Mouse (Mus musculus) midbrain, embryonic 10.5 days (tissue): ENCODE results near the gene Vcp. TPM values are rescaled to one million over a fixed set of nuclear protein-coding genes. Genes with fewer than 3 reads are reported as not detected.
A peak's percentile ranks its signal among the peaks of the same experiment; 100 is the strongest.
"Not testable (repeated sequence)": the region's sequence is repeated elsewhere in the genome, so short reads cannot be mapped to it uniquely, and the experiment has no call there.

ENCODE experiments used
- DNase-seq: peaks from one replicate; pipeline ENCODE4 v3.0.0-alpha.2; 2017; ENCODE audit warnings: low spot score
- H3K27ac ChIP-seq: fragments of 300-500 bp; sonication (generic); replicated peaks from 2 replicates; pipeline ENCODE4 v1.5.1; 2016; ENCODE audit warnings: mild to moderate bottlenecking
- H3K27me3 ChIP-seq: fragments of 300-500 bp; sonication (generic); 2 replicates; pipeline ENCODE4 v1.6.1; 2016; ENCODE audit warnings: low read depth, mild to moderate bottlenecking; ENCODE audit not compliant: poor library complexity, severe bottlenecking
- H3K36me3 ChIP-seq: fragments of 300-500 bp; sonication (generic); 2 replicates; pipeline ENCODE4 v1.6.1; 2016; ENCODE audit warnings: mild to moderate bottlenecking, moderate library complexity
- H3K4me1 ChIP-seq: fragments of 300-500 bp; sonication (generic); 2 replicates; pipeline ENCODE4 v1.6.1; 2016
- H3K4me3 ChIP-seq: fragments of 300-500 bp; sonication (generic); 2 replicates; pipeline ENCODE4 v1.5.1; 2016; ENCODE audit warnings: mild to moderate bottlenecking, moderate library complexity
- H3K9me3 ChIP-seq: fragments of 300-500 bp; sonication (generic); replicated peaks from 2 replicates; pipeline ENCODE4 v1.6.1; 2016; ENCODE audit warnings: mild to moderate bottlenecking
- WGBS: fragments of 180-500 bp; shearing (Covaris S2); methylation state at CpG from one replicate; pipeline ENCODE4 v1.1.7; 2016; 5-methylcytosine and 5-hydroxymethylcytosine counted together
- polyA plus RNA-seq: library from polyadenylated mRNA; unstranded; fragments of >200 nt; fragmentation: Nextera tagmentation; extraction: Ambion mirVana; gene quantifications from 2 replicates; pipeline ENCODE4 v1.2.1, GENCODE M21; 2016

The Vcp gene
- polyA plus RNA-seq, 1 experiment from 2014 or later = 656 TPM

- H3K9me3 ChIP-seq = no peaks in the 10 kb centered on the region
- peaks cover 61% of the 10 kb centered on the region for H3K36me3 ChIP-seq
- H3K4me1 ChIP-seq = peaks cover 29% of the 10 kb centered on the region
- H3K4me3 ChIP-seq = peak overlapping the region; percentile 94
- H3K27me3 ChIP-seq = no peaks in the 10 kb centered on the region
- 75% methylated on average over 2 of the region's 2 CpGs for WGBS
- DNase-seq = no peak
- H3K27ac ChIP-seq = no peak overlapping the region
These were observed 2.3 kb downstream of the Vcp start for GRCm38 (mm10) chr4:42998022-42998421.

- Histone ChIP-seq H3K9me3 (no peaks in the 10 kb centered on the region), H3K4me3 (no peak overlapping the region), H3K4me1 (no peaks in the 10 kb centered on the region), H3K36me3 (peaks cover 100% of the 10 kb centered on the region), H3K27me3 (no peaks in the 10 kb centered on the region), H3K27ac (no peak overlapping the region)
- WGBS = 86% methylated on average over 1 of the region's 1 CpGs
- DNase-seq = no peak
These were observed 12.0 kb downstream of the Vcp start for GRCm38 (mm10) chr4:42988296-42988695.

- H3K27ac ChIP-seq, H3K4me1 ChIP-seq, H3K4me3 ChIP-seq, H3K9me3 ChIP-seq, H3K27me3 ChIP-seq, DNase-seq: not testable (repeated sequence)
- H3K36me3 ChIP-seq = peaks cover 94% of the 10 kb centered on the region
- 89% methylated on average over 8 of the region's 8 CpGs for WGBS
These were observed 19.8 kb downstream of the Vcp start for GRCm38 (mm10) chr4:42980467-42980866.

GRCm38 (mm10) chr4:42978062-42978461 lies 22.2 kb downstream of the Vcp start:
- Histone ChIP-seq H3K4me1 (0 out of 2 replicates have a peak, but pooled peaks cover under 1% of the 10 kb centered on the region), H3K36me3 (peaks cover 75% of the 10 kb centered on the region)

GRCm38 (mm10) chr4:42973868-42974267 lies 26.4 kb downstream of the Vcp start:
- Histone ChIP-seq H3K4me1 (0 out of 2 replicates have a peak, but pooled peaks cover 2% of the 10 kb centered on the region), H3K4me3 (no peak overlapping the region)
- 83% methylated on average over 5 of the region's 5 CpGs for WGBS

More at GRCm38 (mm10) chr4:42978062-42978461, 22.2 kb downstream of the Vcp start:
- Histone ChIP-seq H3K27me3 (no peaks in the 10 kb centered on the region), H3K27ac (no peak overlapping the region), H3K9me3 (no peaks in the 10 kb centered on the region), H3K4me3 (no peak overlapping the region)
- no peak for DNase-seq
- WGBS = 90% methylated on average over 4 of the region's 4 CpGs

GRCm38 (mm10) chr4:42972952-42973351 lies 27.4 kb downstream of the Vcp start:
- no peaks in the 10 kb centered on the region for H3K9me3 ChIP-seq
- peaks cover 24% of the 10 kb centered on the region for H3K36me3 ChIP-seq
- 0 out of 2 replicates have a peak, but pooled peaks cover 2% of the 10 kb centered on the region for H3K4me1 ChIP-seq
- H3K27ac ChIP-seq = no peak overlapping the region
- H3K4me3 ChIP-seq = no peak overlapping the region
- no peaks in the 10 kb centered on the region for H3K27me3 ChIP-seq
- DNase-seq = no peak
- 75% methylated on average over 4 of the region's 4 CpGs for WGBS

More at GRCm38 (mm10) chr4:42973868-42974267, 26.4 kb downstream of the Vcp start:
- peaks cover 34% of the 10 kb centered on the region for H3K36me3 ChIP-seq
- H3K9me3 ChIP-seq = no peaks in the 10 kb centered on the region
- H3K27ac ChIP-seq = no peak overlapping the region
- H3K27me3 ChIP-seq = no peaks in the 10 kb centered on the region
- DNase-seq = no peak

- peaks cover 14% of the 10 kb centered on the region for H3K4me1 ChIP-seq
- H3K27ac ChIP-seq = no peak within 1 kb of the TSS
- no peak for DNase-seq
- 0 out of 2 replicates have a peak, but pooled peaks cover 5% of the 10 kb centered on the region for H3K27me3 ChIP-seq
- no peaks in the 10 kb centered on the region for H3K36me3 ChIP-seq
- 93% methylated on average over 4 of the region's 4 CpGs for WGBS
- H3K9me3 ChIP-seq = no peaks in the 10 kb centered on the region
- H3K4me3 ChIP-seq = no peak within 1 kb of the TSS
These were observed 31.0 kb downstream of the Vcp start, which contains the start of gene 1700022I11Rik for GRCm38 (mm10) chr4:42969304-42969703. Gene 1700022I11Rik (plus strand): TSS chr4:42969604.

GRCm38 (mm10) chr4:42965039-42965719 lies 35.1 kb downstream of the Vcp start:
- H3K4me3 ChIP-seq = peak overlapping the region; percentile 36
- 0 out of 2 replicates have a peak, but pooled peaks cover 8% of the 10 kb centered on the region for H3K27me3 ChIP-seq
- peak; percentile 56 for DNase-seq
- no peaks in the 10 kb centered on the region for H3K9me3 ChIP-seq
- H3K36me3 ChIP-seq = no peaks in the 10 kb centered on the region
- no peak overlapping the region for H3K27ac ChIP-seq
- H3K4me1 ChIP-seq = peaks cover 12% of the 10 kb centered on the region
- WGBS = 12% methylated on average over 12 of the region's 12 CpGs

- WGBS = 99% methylated on average over 2 of the region's 2 CpGs
- no peak for DNase-seq
- no peaks in the 10 kb centered on the region for H3K9me3 ChIP-seq
- no peak overlapping the region for H3K27ac ChIP-seq
- H3K4me3 ChIP-seq = no peak overlapping the region
- H3K36me3 ChIP-seq = peaks cover 3% of the 10 kb centered on the region; the same call in 1 of the 2 replicates
- peaks cover 12% of the 10 kb centered on the region for H3K4me1 ChIP-seq
- 0 out of 2 replicates have a peak, but pooled peaks cover 8% of the 10 kb centered on the region for H3K27me3 ChIP-seq
These were observed 36.8 kb downstream of the Vcp start for GRCm38 (mm10) chr4:42963480-42963879.

GRCm38 (mm10) chr4:42961592-42961991 lies 38.7 kb downstream of the Vcp start:
- H3K4me1 ChIP-seq = peaks cover 12% of the 10 kb centered on the region
- no peak overlapping the region for H3K4me3 ChIP-seq
- WGBS = 37% methylated on average over 4 of the region's 4 CpGs
- peaks cover 22% of the 10 kb centered on the region for H3K36me3 ChIP-seq
- no peaks in the 10 kb centered on the region for H3K9me3 ChIP-seq
- no peak overlapping the region for H3K27ac ChIP-seq
- DNase-seq = peak; percentile 58
- H3K27me3 ChIP-seq = 0 out of 2 replicates have a peak, but pooled peaks cover 8% of the 10 kb centered on the region

- H3K4me3 ChIP-seq = no peak overlapping the region
- H3K9me3 ChIP-seq = no peaks in the 10 kb centered on the region
- peaks cover 6% of the 10 kb centered on the region for H3K4me1 ChIP-seq
- H3K27ac ChIP-seq = no peak overlapping the region
- 0 out of 2 replicates have a peak, but pooled peaks cover 4% of the 10 kb centered on the region for H3K27me3 ChIP-seq
- 79% methylated on average over 4 of the region's 4 CpGs for WGBS
- DNase-seq = no peak
- peaks cover 40% of the 10 kb centered on the region for H3K36me3 ChIP-seq
These were observed 40.9 kb downstream of the Vcp start for GRCm38 (mm10) chr4:42959382-42959781.

- Histone ChIP-seq H3K9me3 (no peaks in the 10 kb centered on the region), H3K4me3 (no peak overlapping the region), H3K27ac (no peak overlapping the region), H3K36me3 (peaks cover 40% of the 10 kb centered on the region), H3K4me1 (peaks cover 10% of the 10 kb centered on the region), H3K27me3 (no peaks in the 10 kb centered on the region)
- 83% methylated on average over 8 of the region's 8 CpGs for WGBS
- DNase-seq = no peak
These were observed 41.4 kb downstream of the Vcp start for GRCm38 (mm10) chr4:42958942-42959341.

- H3K4me3 ChIP-seq = no peak overlapping the region
- peaks cover 20% of the 10 kb centered on the region for H3K4me1 ChIP-seq
- H3K27me3 ChIP-seq = no peaks in the 10 kb centered on the region
- H3K36me3 ChIP-seq = peaks cover 49% of the 10 kb centered on the region
- no peak overlapping the region for H3K27ac ChIP-seq
- DNase-seq = no peak
- WGBS = 91% methylated on average over 8 of the region's 8 CpGs
- H3K9me3 ChIP-seq = no peaks in the 10 kb centered on the region
These were observed 42.3 kb downstream of the Vcp start for GRCm38 (mm10) chr4:42957979-42958378.
